Mouse (Mus musculus): ENCODE measurements at regions not wholly inside any gene's neighbourhood (a gene's known extent, or its start where the extent isn't known, plus 50 kb on each side); places are given as distances from the start of the nearest gene placed in this dataset.

DNA sequence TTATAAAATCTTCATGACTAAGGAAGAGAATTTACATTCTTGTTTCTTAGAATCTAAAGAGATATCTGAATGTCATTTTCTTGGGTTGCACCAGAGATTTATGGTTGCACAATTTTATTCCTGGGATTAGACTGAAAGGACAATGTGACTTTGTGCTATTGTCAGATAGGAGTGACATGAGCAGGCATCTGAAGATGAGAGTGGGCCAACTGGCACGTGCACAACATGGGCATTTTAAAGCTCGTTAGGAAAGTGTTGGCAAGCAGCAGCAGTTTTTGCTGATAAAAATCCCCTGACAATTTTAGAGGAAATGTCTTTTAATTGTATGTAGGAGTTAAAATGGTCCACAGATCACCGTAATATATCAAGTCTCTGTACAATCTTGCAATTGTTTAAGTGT is 178.9 kb upstream of the Tecrl start:
- WGBS: 59% methylated on average over 3 of the region's 3 CpGs
- DNase-seq (ENCODE audit: low read depth, low spot score): no peak

DNA sequence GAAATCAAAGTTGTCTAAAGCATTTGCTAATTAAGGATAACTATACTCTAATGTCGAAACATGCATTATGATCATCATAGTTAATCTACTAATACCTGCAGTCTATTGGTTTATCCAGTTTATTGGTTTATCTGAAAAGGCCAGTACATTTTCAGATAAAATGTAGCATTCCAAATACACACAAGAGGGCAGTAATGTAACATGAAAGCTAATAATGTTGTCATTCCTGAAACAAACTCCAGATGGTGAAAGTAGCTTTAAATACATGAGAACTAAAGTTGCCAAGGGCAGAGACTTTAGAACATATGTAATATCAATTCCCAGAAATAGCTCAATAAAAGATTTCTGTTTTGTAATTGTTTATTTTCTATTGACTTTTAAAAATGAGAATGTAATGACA is 163.7 kb upstream of the Tecrl start:
- no peak for DNase-seq (ENCODE audit: low read depth, low spot score)
- 61% methylated on average over 1 of the region's 1 CpGs for WGBS

DNA sequence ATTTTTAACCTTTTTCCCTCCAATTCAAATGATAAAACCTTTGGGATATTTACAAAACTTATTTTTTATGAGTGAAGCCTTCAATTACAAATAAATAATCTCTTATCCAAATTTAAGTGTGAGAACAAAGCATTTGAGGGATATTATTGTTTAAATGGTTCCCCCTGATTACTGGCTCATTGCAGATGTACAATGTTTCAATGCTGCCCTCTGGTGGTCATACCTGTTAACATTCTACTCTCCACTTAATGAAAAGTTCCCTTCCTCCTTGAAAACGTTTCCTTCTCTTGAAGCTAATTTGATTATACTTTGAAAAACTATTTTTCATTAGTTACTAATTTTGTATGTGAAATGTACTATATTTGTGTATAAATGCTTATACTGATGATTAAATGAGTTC is 129.1 kb upstream of the Tecrl start:
- 7% methylated on average over 1 of the region's 1 CpGs for WGBS
- DNase-seq (ENCODE audit: low read depth, low spot score): peak; percentile 2

DNA sequence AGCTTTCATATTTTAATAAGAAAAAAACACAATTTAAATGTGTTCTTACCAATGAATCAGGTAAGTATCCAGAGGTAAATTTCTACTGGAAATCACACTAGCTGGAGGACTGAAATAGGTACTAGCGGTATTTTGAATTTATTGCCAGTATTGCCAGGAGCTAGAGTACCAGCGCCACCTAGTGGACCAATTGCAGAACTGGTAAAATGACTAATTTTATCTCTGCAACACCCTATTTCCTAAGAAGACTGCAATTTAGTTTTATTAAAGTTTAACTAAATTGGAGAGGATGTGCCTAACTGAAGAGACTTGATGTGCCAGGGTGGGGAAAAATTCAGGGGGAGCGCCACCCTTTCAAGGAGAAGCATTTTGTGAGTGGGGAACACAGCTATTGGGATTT is 85.3 kb upstream of the Tecrl start:
- WGBS: 3% methylated on average over 3 of the region's 3 CpGs
- no peak for DNase-seq (ENCODE audit: low read depth, low spot score)

DNA sequence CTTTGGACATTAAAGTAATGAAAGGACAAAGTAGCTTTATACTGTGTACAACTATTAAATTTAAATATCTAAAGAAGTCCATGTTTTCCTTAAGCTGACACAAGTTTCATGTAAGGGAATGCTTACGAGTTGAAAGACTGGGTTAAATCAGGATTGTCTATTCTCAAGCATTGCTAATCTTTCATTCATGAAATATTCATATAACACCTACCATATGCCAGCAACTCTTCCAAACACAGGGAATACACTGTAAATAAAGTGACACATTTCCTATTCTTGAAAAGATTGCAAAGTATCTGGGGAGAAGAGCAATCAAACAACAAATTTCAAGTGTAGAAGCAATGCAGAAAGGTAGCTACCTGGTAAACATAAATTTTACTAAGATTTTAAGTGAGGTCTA is 81.5 kb upstream of the Tecrl start:
- DNase-seq (ENCODE audit: low read depth, low spot score): no peak
- WGBS: 67% methylated on average over 1 of the region's 1 CpGs

DNA sequence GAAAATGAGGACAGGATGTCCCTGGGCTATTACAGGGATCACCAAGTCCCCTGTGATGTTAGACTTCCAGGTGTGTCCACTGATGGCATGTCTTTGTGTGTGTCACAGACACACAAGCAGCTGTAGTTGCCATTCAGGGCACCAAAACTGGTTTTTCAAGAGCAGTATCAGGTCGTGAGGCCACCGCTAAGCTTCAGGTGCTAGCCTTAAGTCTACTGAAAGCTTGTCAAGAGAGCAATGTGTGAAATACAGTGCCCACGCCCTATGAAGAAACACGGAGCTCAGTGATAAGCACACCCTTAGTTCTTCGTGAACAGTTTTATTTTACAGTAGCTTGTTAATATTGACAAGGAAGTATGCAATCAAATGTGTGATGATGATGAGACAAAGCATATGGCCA is 66.7 kb upstream of the Tecrl start:
- 35% methylated on average over 5 of the region's 5 CpGs for whole genome bisulfite sequencing
- DNase-seq (ENCODE audit: low read depth, low spot score): no peak

DNA sequence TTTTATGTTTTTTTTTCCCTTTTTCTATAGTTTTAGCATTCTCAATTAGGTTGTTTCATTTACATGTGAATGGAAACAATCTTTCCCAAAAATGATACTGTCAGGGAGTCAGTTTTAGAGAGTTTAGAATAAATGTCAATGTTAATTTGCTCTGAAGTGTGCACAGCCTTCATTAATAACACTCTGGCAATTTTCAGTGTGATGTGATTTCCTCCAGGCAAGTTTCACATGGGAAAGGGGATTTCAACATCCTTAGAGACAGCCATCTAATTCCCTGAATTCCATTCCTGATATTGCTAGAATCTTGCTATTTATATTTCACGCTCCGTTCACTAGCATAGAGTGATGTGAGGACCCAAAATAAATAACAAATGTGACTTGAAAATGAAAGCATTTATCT is 55.2 kb upstream of the Tecrl start:
- DNase-seq (ENCODE audit: low read depth, low spot score): no peak
- 73% methylated on average over 2 of the region's 2 CpGs for WGBS

DNA sequence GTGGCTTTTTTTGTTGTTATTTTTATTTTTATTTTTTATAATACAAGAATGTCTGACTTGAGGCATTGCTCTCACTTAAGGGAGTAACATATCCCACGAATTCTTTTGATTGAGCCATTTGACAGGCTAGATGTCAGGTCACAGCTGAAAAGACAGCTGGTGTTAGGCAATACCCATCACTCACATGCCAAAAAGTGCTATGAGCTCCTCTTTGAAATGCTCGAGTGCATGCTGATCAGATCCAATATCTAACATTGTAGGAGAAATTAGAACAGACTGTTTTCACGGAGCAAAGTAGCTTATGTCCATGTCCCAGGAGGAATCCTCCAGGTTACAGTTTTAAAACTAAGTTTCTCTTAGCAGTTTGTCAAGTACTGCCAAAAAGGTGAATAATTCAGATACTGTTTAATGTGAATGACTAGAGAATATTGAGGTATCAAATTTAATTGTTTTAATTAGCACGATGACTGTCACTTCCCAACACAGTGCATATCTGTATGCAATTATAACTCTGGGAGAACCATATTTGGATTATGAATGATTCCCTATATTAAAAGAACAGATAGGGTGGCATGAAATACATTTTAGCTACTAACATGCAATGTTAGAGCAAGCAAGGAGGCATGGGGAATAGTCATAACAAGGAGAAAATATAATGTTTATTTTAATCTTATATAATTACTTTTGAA is 50.4 kb upstream of the Tecrl start:
- DNase-seq (ENCODE audit: low read depth, low spot score): no peak
- WGBS: 74% methylated on average over 4 of the region's 4 CpGs
